Mouse (Mus musculus): ENCODE results near the gene Tlcd2. TPM values are rescaled to one million over a fixed set of nuclear protein-coding genes. Genes with fewer than 3 reads are reported as not detected.

Gene Tlcd2
- polyA plus RNA-seq, 1 experiment from 2014 or later, result 8.6 TPM

- Histone ChIP-seq H3K9ac (peak overlapping the region; percentile 76), H3K36me3 (peaks cover 16% of the 10 kb centered on the region), H3K27me3 (replicated peaks) (no peaks in the 10 kb centered on the region; the same call in 1 of the 2 replicates), H3K4me1 (peaks cover 24% of the 10 kb centered on the region), H3K9me3 (no peaks in the 10 kb centered on the region), H3K27ac (0 out of 2 replicates have a peak overlapping the region, but pooled peaks have one; percentile 1), H3K4me2 (replicated peaks) (peak overlapping the region; percentile 98), H3K4me3 (peak overlapping the region; percentile 63)
- ATAC-seq (ENCODE audit: low FRiP score, low read depth), result peak; percentile 52
- under 1% methylated on average over 29 of the region's 30 CpGs for WGBS
Observed at GRCm38 (mm10) chr11:75461743-75462252, 283 bp downstream of the Tlcd2 start.

- H3K36me3 ChIP-seq, result peaks cover 16% of the 10 kb centered on the region
- no peak overlapping the region for H3K27ac ChIP-seq
- peak overlapping the region; percentile 98 for H3K4me2 ChIP-seq (replicated peaks)
- H3K27me3 ChIP-seq (replicated peaks), result no peaks in the 10 kb centered on the region; the same call in 1 of the 2 replicates
- WGBS, result 6% methylated on average over 16 of the region's 16 CpGs
- ATAC-seq (ENCODE audit: low FRiP score, low read depth), result no peak
- no peaks in the 10 kb centered on the region for H3K9me3 ChIP-seq
- peaks cover 24% of the 10 kb centered on the region for H3K4me1 ChIP-seq
- H3K4me3 ChIP-seq, result peak overlapping the region; percentile 63
- H3K9ac ChIP-seq, result peak overlapping the region; percentile 76
Observed at GRCm38 (mm10) chr11:75462253-75462783, 803 bp downstream of the Tlcd2 start.

GRCm38 (mm10) chr11:75462865-75463336, 1.4 kb downstream of the Tlcd2 start:
- Histone ChIP-seq H3K36me3 (peaks cover 16% of the 10 kb centered on the region), H3K4me2 (replicated peaks) (peak overlapping the region; percentile 98), H3K4me1 (peaks cover 30% of the 10 kb centered on the region), H3K27me3 (replicated peaks) (no peaks in the 10 kb centered on the region; the same call in 1 of the 2 replicates), H3K27ac (no peak overlapping the region), H3K4me3 (no peak overlapping the region), H3K9ac (peak overlapping the region; percentile 76; the same call in 1 of the 2 replicates), H3K9me3 (no peaks in the 10 kb centered on the region)
- ATAC-seq (ENCODE audit: low FRiP score, low read depth), result no peak
- WGBS, result 5% methylated on average over 9 of the region's 9 CpGs

- WGBS, result 75% methylated on average over 4 of the region's 4 CpGs
- no peak overlapping the region for H3K9ac ChIP-seq
- H3K27ac ChIP-seq, result no peak overlapping the region
- no peaks in the 10 kb centered on the region for H3K9me3 ChIP-seq
- peaks cover 34% of the 10 kb centered on the region for H3K4me1 ChIP-seq
- ATAC-seq (ENCODE audit: low FRiP score, low read depth), result no peak
- no peak overlapping the region for H3K4me3 ChIP-seq
- no peaks in the 10 kb centered on the region; the same call in 1 of the 2 replicates for H3K27me3 ChIP-seq (replicated peaks)
- H3K36me3 ChIP-seq, result peaks cover 16% of the 10 kb centered on the region
- H3K4me2 ChIP-seq (replicated peaks), result no peak overlapping the region
Observed at GRCm38 (mm10) chr11:75463624-75464023, 2.1 kb downstream of the Tlcd2 start.

GRCm38 (mm10) chr11:75464417-75464816, 2.9 kb downstream of the Tlcd2 start:
- H3K27ac ChIP-seq, result no peak overlapping the region
- H3K9ac ChIP-seq, result no peak overlapping the region
- WGBS, result 92% methylated on average over 6 of the region's 6 CpGs
- no peak overlapping the region for H3K4me3 ChIP-seq
- H3K9me3 ChIP-seq, result no peaks in the 10 kb centered on the region
- H3K36me3 ChIP-seq, result peaks cover 16% of the 10 kb centered on the region
- peaks cover 34% of the 10 kb centered on the region for H3K4me1 ChIP-seq
- no peaks in the 10 kb centered on the region; the same call in 1 of the 2 replicates for H3K27me3 ChIP-seq (replicated peaks)
- no peak overlapping the region for H3K4me2 ChIP-seq (replicated peaks)
- ATAC-seq (ENCODE audit: low FRiP score, low read depth), result no peak

- Histone ChIP-seq H3K4me3 (no peak overlapping the region), H3K27me3 (replicated peaks) (no peaks in the 10 kb centered on the region; the same call in 1 of the 2 replicates), H3K9ac (no peak overlapping the region), H3K4me1 (peaks cover 28% of the 10 kb centered on the region), H3K36me3 (peaks cover 16% of the 10 kb centered on the region), H3K4me2 (replicated peaks) (no peak overlapping the region), H3K9me3 (no peaks in the 10 kb centered on the region), H3K27ac (no peak overlapping the region)
- WGBS, result 74% methylated on average over 6 of the region's 6 CpGs
- no peak for ATAC-seq (ENCODE audit: low FRiP score, low read depth)
Observed at GRCm38 (mm10) chr11:75465051-75465450, 3.5 kb downstream of the Tlcd2 start.

- Histone ChIP-seq H3K4me2 (replicated peaks) (no peak overlapping the region), H3K4me1 (peaks cover 23% of the 10 kb centered on the region), H3K27ac (no peak overlapping the region), H3K4me3 (no peak overlapping the region), H3K9ac (no peak overlapping the region), H3K27me3 (replicated peaks) (no peaks in the 10 kb centered on the region; the same call in 1 of the 2 replicates), H3K36me3 (peaks cover 16% of the 10 kb centered on the region), H3K9me3 (no peaks in the 10 kb centered on the region)
- WGBS, result 99% methylated on average over 4 of the region's 4 CpGs
- no peak for ATAC-seq (ENCODE audit: low FRiP score, low read depth)
Observed at GRCm38 (mm10) chr11:75466731-75467505, 5.4 kb downstream of the Tlcd2 start.

GRCm38 (mm10) chr11:75467512-75468215, 6.1 kb downstream of the Tlcd2 start:
- peak overlapping the region; percentile 33 for H3K4me3 ChIP-seq
- no peaks in the 10 kb centered on the region for H3K9me3 ChIP-seq
- 17% methylated on average over 19 of the region's 19 CpGs for WGBS
- H3K4me2 ChIP-seq (replicated peaks), result peak overlapping the region; percentile 67
- H3K27me3 ChIP-seq (replicated peaks), result no peaks in the 10 kb centered on the region; the same call in 1 of the 2 replicates
- H3K27ac ChIP-seq, result no peak overlapping the region
- H3K4me1 ChIP-seq, result peaks cover 16% of the 10 kb centered on the region
- H3K9ac ChIP-seq, result peak overlapping the region; percentile 55
- 0 out of 2 replicates have a peak, but pooled peaks have one; percentile 50 for ATAC-seq (ENCODE audit: low FRiP score, low read depth)
- H3K36me3 ChIP-seq, result peaks cover 16% of the 10 kb centered on the region

- Histone ChIP-seq H3K4me3 (peak overlapping the region; percentile 33), H3K27me3 (replicated peaks) (no peaks in the 10 kb centered on the region), H3K4me2 (replicated peaks) (peak overlapping the region; percentile 67), H3K27ac (no peak overlapping the region), H3K9ac (peak overlapping the region; percentile 55; the same call in 1 of the 2 replicates), H3K4me1 (peaks cover 11% of the 10 kb centered on the region; the same call in 1 of the 2 replicates), H3K9me3 (no peaks in the 10 kb centered on the region), H3K36me3 (peaks cover 16% of the 10 kb centered on the region)
- no peak for ATAC-seq (ENCODE audit: low FRiP score, low read depth)
- 75% methylated on average over 7 of the region's 7 CpGs for WGBS
Observed at GRCm38 (mm10) chr11:75468410-75468809, 6.9 kb downstream of the Tlcd2 start.

GRCm38 (mm10) chr11:75469261-75469660, 7.7 kb downstream of the Tlcd2 start:
- no peak overlapping the region for H3K4me3 ChIP-seq
- peaks cover 11% of the 10 kb centered on the region; the same call in 1 of the 2 replicates for H3K4me1 ChIP-seq
- WGBS, result 91% methylated on average over 4 of the region's 4 CpGs
- H3K9ac ChIP-seq, result no peak overlapping the region
- no peak overlapping the region for H3K27ac ChIP-seq
- H3K9me3 ChIP-seq, result no peaks in the 10 kb centered on the region
- no peak for ATAC-seq (ENCODE audit: low FRiP score, low read depth)
- H3K36me3 ChIP-seq, result peaks cover 16% of the 10 kb centered on the region
- H3K27me3 ChIP-seq (replicated peaks), result no peaks in the 10 kb centered on the region
- H3K4me2 ChIP-seq (replicated peaks), result no peak overlapping the region

GRCm38 (mm10) chr11:75470675-75471074, 9.2 kb downstream of the Tlcd2 start:
- Histone ChIP-seq H3K27ac (no peak overlapping the region), H3K9me3 (no peaks in the 10 kb centered on the region), H3K36me3 (peaks cover 3% of the 10 kb centered on the region), H3K4me2 (replicated peaks) (no peak overlapping the region), H3K4me1 (peaks cover 11% of the 10 kb centered on the region; the same call in 1 of the 2 replicates), H3K9ac (no peak overlapping the region), H3K27me3 (replicated peaks) (no peaks in the 10 kb centered on the region), H3K4me3 (no peak overlapping the region)
- no peak for ATAC-seq (ENCODE audit: low FRiP score, low read depth)
- 84% methylated on average over 3 of the region's 3 CpGs for WGBS
